In the genomic region with DNA sequence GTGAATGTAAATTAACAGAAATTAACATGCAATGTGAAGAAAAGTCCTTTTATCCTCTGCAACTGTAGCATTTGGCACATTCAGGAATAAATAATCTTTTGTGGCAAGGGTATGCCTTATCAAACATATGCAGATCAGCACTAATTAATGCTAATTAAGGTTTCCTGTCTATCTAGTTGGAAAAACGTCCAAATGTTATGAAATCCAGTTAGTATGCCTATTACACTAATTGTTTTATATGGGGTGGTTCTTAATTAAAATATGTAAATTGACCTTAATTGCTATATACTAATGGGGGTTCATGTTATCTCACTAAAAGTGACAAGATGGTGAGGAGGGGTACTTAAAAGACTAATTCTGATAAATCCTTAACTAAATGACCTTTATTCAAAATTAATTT, we compare ENCODE assay signal across 25 mouse cellular contexts.
DNase-seq lines count a peak whose midpoint lies in the region; ATAC-seq and TF ChIP-seq lines count a peak whose summit lies in the region.
"Had no signal": no experiment of that assay in that cellular context is flagged by ENCODE, and none has a peak within 500 bp of the region (broad histone marks: within the 10 kb centered on the region; RNA-seq: fewer than 3 reads in every experiment).

No protein-coding gene starts in this region.

- ATAC-seq in neural tube, embryonic 13.5 days (ENCODE audit: low read depth): peak; percentile 75; the same call in 1 of the 2 replicates
- no peak for ATAC-seq in neural tube, embryonic 15.5 days (ENCODE audit: low FRiP score)
- peak; percentile 93 for ATAC-seq in forebrain, embryonic 14.5 days
- ATAC-seq: inflammation-experienced regulatory T-cells, adult 6 months; Patski had no signal

- H3K27me3 ChIP-seq in neural tube, embryonic 13.5 days: no peaks in the 10 kb centered on the region
- H3K27me3 ChIP-seq in neural tube, embryonic 15.5 days (replicated peaks): no peaks in the 10 kb centered on the region
- H3K27me3 ChIP-seq in forebrain, embryonic 14.5 days (replicated peaks; ENCODE audit: control insufficient read depth, insufficient read depth, low read length): 0 out of 2 replicates have a peak, but pooled peaks cover 5% of the 10 kb centered on the region
- H3K27me3 ChIP-seq: CH12.LX; heart, embryonic 15.5 days; limb, embryonic 15.5 days; lung, embryonic 15.5 days; megakaryocyte, embryonic 14.5 days; Patski had no signal

- no peaks in the 10 kb centered on the region for H3K36me3 ChIP-seq in neural tube, embryonic 13.5 days
- H3K36me3 ChIP-seq in neural tube, embryonic 15.5 days: no peaks in the 10 kb centered on the region
- no peaks in the 10 kb centered on the region for H3K36me3 ChIP-seq in forebrain, embryonic 14.5 days (ENCODE audit: control insufficient read depth, insufficient read depth, low read length)
- H3K36me3 ChIP-seq: G1E; heart, embryonic 15.5 days; limb, embryonic 15.5 days; lung, embryonic 15.5 days had no signal

- H3K4me3 ChIP-seq in layer of hippocampus, adult 2 months: peak overlapping the region; percentile 22; the same call in 1 of the 2 replicates
- no peak overlapping the region for H3K4me3 ChIP-seq in neural tube, embryonic 13.5 days
- no peak overlapping the region for H3K4me3 ChIP-seq in neural tube, embryonic 15.5 days (replicated peaks)
- H3K4me3 ChIP-seq in forebrain, embryonic 14.5 days (ENCODE audit: low read depth, low read length): no peak overlapping the region
- H3K4me3 ChIP-seq: heart, embryonic 15.5 days; left cerebral cortex, adult 2 months; limb, embryonic 15.5 days; lung, embryonic 15.5 days; megakaryocyte, embryonic 14.5 days had no signal

- H3K4me1 ChIP-seq in neural tube, embryonic 13.5 days (replicated peaks): peaks cover 11% of the 10 kb centered on the region
- H3K4me1 ChIP-seq in neural tube, embryonic 15.5 days: 0 out of 2 replicates have a peak, but pooled peaks cover 5% of the 10 kb centered on the region
- H3K4me1 ChIP-seq in forebrain, embryonic 14.5 days (ENCODE audit: control insufficient read depth, insufficient read depth, low read length): 0 out of 2 replicates have a peak, but pooled peaks cover 4% of the 10 kb centered on the region
- H3K4me1 ChIP-seq: heart, embryonic 15.5 days; limb, embryonic 15.5 days; lung, embryonic 15.5 days; megakaryocyte, embryonic 14.5 days had no signal

- TF ChIP-seq CTCF in layer of hippocampus, adult 2 months (conservative IDR thresholded peaks at IDR 0.05): no peak

- no peaks in the 10 kb centered on the region for H3K9me3 ChIP-seq in neural tube, embryonic 13.5 days
- no peaks in the 10 kb centered on the region for H3K9me3 ChIP-seq in neural tube, embryonic 15.5 days (replicated peaks)
- H3K9me3 ChIP-seq in forebrain, embryonic 14.5 days (replicated peaks; ENCODE audit: control insufficient read depth, low read length): no peaks in the 10 kb centered on the region
- H3K9me3 ChIP-seq: heart, embryonic 15.5 days; limb, embryonic 15.5 days; lung, embryonic 15.5 days had no signal

- H3K27ac ChIP-seq in layer of hippocampus, adult 2 months: no peak overlapping the region
- no peak overlapping the region for H3K27ac ChIP-seq in neural tube, embryonic 13.5 days (replicated peaks)
- H3K27ac ChIP-seq in neural tube, embryonic 15.5 days (replicated peaks): no peak overlapping the region
- H3K27ac ChIP-seq in forebrain, embryonic 14.5 days (ENCODE audit: low read depth, low read length): no peak overlapping the region
- H3K27ac ChIP-seq: heart, embryonic 15.5 days; left cerebral cortex, adult 2 months; limb, embryonic 15.5 days; liver, embryonic 14.5 days; lung, embryonic 15.5 days had no signal

- no peak overlapping the region for H3K4me2 ChIP-seq in neural tube, embryonic 13.5 days
- no peak overlapping the region for H3K4me2 ChIP-seq in neural tube, embryonic 15.5 days
- H3K4me2 ChIP-seq in forebrain, embryonic 14.5 days (ENCODE audit: low read length): no peak overlapping the region
- H3K4me2 ChIP-seq: heart, embryonic 15.5 days; limb, embryonic 15.5 days; lung, embryonic 15.5 days had no signal

- WGBS in neural tube, embryonic 13.5 days: 15% methylated on average over 1 of the region's 1 CpGs
- 4% methylated on average over 1 of the region's 1 CpGs for WGBS in neural tube, embryonic 15.5 days
- 0% methylated on average over 1 of the region's 1 CpGs for WGBS in forebrain, embryonic 14.5 days

- no peak for DNase-seq in layer of hippocampus, adult 2 months (ENCODE audit: low spot score in 2 of 2)
- no peak for DNase-seq in layer of hippocampus, postnatal 36 days
- DNase-seq in forebrain, embryonic 14.5 days (ENCODE audit: low spot score): peak; percentile 96
- no peak for DNase-seq in thymus, adult 18-20 months
- DNase-seq in adrenal gland, adult 18-20 months (ENCODE audit: low spot score in 2 of 2): no peak
- DNase-seq: adrenal gland, postnatal 10 days; B cell, adult 2 months; heart, postnatal 36 days; kidney, adult 18-20 months; kidney, postnatal 4 days; lung, postnatal 36 days; right cerebral cortex, postnatal 25 days; thymus, postnatal 25 days had no signal

- no peak overlapping the region for H3K9ac ChIP-seq in neural tube, embryonic 13.5 days
- H3K9ac ChIP-seq in neural tube, embryonic 15.5 days (replicated peaks): no peak overlapping the region
- no peak overlapping the region for H3K9ac ChIP-seq in forebrain, embryonic 14.5 days (ENCODE audit: low read length)
- H3K9ac ChIP-seq: heart, embryonic 15.5 days; limb, embryonic 15.5 days; liver, embryonic 14.5 days; lung, embryonic 15.5 days had no signal
